Mouse (Mus musculus) layer of hippocampus, adult 9-11 months (tissue): ENCODE results near the gene Oasl2.
"Not testable (repeated sequence)": the region's sequence is repeated elsewhere in the genome, so short reads cannot be mapped to it uniquely, and the experiment has no call there.

Source experiments
- DNase-seq: peaks from one replicate; pipeline ENCODE4 v3.0.0; 2022

Gene Oasl2

GRCm38 (mm10) chr5:114896688-114897373 is at the start of gene Oasl2:
Oasl2 (plus strand) TSS chr5:114896936.
- no peak for DNase-seq

DNA sequence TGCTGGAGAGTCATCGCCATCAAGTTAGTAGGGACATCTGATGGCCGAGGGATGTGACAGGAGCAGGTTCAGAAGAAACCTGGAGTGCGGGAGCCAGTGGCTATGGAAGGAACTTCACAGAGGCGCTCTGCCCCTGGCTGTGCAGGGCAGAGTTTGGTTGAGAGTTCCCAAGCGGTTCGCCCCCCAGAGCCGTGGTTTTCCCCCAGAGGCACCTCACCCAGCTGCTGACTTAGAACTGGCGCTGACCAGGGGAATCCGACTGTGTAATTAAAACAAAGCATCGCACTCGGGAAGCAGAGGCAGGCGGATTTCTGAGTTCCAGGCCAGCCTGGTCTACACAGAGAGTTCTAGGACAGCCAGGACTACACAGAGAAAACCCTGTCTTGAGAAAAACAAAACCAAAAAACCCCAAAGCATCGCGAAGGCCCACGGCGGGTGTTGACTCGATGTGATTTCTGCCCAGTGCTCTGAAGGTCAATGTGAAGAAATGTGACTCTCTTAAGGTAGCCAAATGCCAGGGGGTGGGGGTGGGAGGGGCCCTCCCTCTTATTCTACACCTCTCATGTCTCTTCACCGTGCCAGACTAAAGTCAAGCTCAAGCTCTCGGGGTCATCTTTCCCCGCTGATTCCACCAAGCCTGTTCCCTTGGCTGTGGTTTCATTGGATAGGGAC is 45.0 kb upstream of the Oasl2 start:
- DNase-seq: no peak

GRCm38 (mm10) chr5:114853364-114853763 is 43.4 kb upstream of the Oasl2 start, which contains the start of gene 4930519G04Rik:
4930519G04Rik (plus strand) TSS chr5:114853664.
- DNase-seq: not testable (repeated sequence)

DNA sequence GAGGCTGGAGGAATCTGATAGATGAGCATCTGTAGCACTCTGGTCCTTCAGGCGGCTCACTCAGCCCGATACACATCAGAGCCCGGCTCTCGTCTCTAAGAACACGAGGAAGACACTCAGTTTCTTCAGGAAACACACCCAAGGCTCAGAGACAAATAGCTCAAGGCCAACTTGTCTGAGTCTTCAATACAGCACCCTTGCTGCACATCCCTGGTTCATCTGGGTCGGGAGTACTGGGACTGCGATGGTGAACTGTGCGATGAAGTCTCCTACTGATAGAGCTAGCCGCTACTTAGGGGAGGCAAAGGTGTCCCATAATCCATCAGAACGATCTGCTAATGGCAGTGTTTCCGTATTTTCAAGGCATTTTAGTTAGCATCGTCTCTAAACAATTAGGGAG is 38.2 kb upstream of the Oasl2 start, which contains the start of gene Gm9936:
TSS of gene Gm9936 (minus strand) at position 101 of the 400 bp plus-strand sequence.
- no peak for DNase-seq

- DNase-seq: peak; percentile 31
Measured at GRCm38 (mm10) chr5:114859253-114859652, 37.5 kb upstream of the Oasl2 start.

DNA sequence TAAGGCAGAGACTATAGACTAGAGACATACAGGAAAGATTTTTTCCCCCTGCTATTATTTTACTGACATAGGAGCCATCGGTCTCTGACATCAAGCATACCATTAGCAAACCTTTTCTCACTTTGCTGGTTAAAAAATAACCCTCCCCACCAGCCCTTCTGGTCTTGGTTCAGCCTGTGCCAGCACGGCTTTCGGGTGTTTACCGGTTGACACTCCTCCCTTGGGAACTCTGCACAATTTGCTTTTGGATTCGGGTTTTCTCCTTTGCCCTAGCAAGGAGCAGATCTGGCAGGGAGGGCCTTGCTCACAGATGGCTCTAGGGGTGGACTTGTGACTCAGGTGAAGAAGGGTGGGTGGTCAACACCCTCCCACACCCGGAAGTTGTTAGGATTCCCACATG is 35.0 kb upstream of the Oasl2 start:
- DNase-seq: no peak

- DNase-seq: no peak
Measured at GRCm38 (mm10) chr5:114864813-114865212, 31.9 kb upstream of the Oasl2 start.

DNA sequence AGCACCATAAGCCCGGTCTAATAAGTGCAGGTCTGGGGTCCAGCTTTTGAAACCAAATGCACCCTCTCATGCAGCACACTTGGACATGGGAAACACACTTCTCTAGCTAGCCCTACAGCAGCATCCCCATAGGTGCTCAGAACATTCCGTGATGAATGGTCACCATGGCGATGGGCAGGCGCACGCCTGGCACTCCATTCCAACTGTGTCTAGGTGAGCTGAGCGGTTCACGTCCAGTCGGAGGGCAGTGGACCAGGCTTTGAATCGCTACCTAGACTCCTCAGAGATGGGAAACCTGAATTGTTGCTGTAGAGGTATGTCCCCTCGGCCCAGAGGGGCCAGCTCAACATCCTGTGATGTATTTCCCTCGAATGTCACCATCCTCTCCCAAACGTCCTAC is 31.5 kb upstream of the Oasl2 start:
- no peak for DNase-seq

GRCm38 (mm10) chr5:114875858-114876257 is 20.9 kb upstream of the Oasl2 start:
- no peak for DNase-seq

- no peak for DNase-seq
Measured at GRCm38 (mm10) chr5:114876331-114876730, 20.4 kb upstream of the Oasl2 start.

DNA sequence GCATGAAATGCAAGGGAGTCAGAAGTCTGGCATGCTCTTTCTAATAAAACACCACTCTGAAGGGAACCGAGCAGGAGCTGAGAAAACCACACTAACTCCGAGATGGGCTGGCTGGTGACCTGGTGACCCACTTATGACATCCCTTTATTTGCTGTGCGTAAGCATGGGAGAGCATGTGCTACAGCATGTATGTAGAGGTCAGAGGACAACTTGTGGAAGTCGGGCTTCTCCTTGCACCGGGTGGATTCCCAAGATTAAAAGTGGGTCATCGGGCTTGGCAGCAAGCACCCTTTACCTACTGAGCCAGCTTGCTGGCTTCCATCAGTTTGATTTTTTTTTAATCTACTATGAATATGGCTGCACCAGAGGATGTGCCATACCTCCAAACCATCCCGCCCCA is 19.2 kb upstream of the Oasl2 start:
- no peak for DNase-seq

- no peak for DNase-seq
Measured at GRCm38 (mm10) chr5:114879399-114879798, 17.3 kb upstream of the Oasl2 start.

DNA sequence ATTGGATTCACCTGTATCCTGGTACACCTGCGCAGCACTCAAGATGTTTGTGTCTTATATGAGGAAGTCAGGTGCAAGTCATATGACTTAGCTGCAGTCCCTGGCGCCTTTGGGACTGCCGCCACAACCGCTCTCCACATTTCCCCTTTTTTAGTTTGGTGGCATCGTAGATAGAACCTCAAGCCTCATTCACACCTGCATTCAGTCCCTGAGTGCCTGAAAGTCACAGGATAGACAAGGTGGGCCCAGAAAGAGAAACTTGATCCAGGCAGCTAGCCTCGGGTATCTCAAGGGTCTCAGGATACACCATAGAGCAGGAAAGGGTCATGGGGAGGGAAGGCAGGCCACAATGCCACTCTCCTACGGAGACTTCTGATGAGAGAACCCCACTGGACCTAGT is 14.4 kb upstream of the Oasl2 start:
- DNase-seq: not testable (repeated sequence)

DNA sequence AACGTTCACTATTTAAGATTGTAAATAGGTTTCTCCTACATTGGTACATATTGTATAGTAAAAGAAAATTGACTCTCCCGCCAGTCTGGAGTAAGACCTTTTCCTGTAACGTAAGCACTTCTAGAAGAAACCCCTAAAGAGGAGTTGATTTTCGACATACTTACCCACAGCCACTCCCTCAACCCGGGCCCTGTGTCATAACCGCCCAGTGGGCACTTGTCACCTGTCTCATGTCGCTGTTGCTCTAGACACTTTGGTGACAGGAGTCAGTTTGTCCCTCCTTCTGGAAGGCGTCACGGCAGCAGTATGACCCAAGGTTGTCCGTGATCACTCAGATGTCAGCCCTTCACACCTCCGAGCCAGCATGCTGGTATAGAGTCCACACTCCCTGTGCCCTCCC is 13.7 kb upstream of the Oasl2 start:
- DNase-seq: no peak

DNA sequence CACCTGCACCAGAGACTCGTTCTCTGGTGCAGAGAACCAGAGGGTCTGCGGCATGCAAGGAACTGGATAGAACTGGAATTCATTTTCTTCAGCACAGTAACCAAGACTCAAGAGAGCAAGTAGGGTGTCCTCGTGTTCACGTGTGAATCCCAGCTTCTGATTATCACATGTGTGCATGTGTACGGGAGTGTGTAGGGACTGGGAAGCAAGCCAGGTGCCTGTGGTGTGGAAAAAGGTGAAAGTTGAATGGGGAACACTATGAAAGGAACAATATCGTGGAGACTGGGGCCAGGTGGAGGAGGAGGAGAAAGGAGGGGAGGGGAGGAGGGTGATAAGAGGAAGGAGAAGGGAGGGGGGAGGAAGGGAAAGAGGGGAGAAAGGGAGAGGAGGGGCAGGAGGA is 9.9 kb upstream of the Oasl2 start:
- no peak for DNase-seq

- DNase-seq: no peak
Measured at GRCm38 (mm10) chr5:114888995-114889394, 7.7 kb upstream of the Oasl2 start.

DNA sequence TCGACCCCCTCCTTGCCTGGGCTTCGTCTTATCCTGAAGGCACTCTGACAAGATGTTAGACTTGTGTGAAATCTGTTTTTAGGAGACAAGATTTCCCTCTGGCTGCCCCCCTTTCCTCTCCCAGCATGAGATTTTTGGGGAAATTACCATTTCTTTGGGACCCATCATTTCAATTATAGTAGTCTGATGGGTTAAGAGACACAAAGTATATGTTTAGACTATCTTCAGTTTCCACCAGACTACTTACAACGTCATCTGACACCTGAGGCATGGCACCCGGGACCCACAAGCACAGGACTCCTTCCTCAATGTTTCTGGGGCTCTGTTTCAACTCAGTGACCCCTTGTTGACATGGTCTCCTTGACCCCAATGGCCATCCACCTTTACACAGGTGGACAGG is 1.2 kb upstream of the Oasl2 start:
- no peak for DNase-seq

- no peak for DNase-seq
Measured at GRCm38 (mm10) chr5:114897374-114897793, 648 bp downstream of the Oasl2 start.

DNA sequence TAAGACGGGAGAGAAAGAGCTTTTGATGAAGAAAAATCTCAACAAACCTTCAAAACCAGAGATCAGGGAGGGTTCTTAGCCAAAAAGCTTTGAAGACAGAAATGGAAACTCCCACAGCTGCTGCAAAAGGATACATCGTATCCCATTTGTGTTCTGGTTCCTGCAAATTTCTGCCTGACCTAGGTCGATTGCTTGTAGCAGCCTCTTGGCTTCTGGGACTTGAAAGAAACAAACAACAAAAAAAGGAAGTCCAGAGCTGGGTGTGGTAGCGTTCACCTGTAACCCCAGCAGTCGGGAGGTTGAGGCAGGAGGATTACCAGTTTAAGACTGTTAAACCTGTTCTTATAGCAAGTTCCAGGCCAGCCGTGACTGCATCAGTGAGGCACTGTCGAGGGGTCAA is 2.1 kb downstream of the Oasl2 start:
- no peak for DNase-seq

- DNase-seq: no peak
Measured at GRCm38 (mm10) chr5:114902413-114902812, 5.7 kb downstream of the Oasl2 start.

DNA sequence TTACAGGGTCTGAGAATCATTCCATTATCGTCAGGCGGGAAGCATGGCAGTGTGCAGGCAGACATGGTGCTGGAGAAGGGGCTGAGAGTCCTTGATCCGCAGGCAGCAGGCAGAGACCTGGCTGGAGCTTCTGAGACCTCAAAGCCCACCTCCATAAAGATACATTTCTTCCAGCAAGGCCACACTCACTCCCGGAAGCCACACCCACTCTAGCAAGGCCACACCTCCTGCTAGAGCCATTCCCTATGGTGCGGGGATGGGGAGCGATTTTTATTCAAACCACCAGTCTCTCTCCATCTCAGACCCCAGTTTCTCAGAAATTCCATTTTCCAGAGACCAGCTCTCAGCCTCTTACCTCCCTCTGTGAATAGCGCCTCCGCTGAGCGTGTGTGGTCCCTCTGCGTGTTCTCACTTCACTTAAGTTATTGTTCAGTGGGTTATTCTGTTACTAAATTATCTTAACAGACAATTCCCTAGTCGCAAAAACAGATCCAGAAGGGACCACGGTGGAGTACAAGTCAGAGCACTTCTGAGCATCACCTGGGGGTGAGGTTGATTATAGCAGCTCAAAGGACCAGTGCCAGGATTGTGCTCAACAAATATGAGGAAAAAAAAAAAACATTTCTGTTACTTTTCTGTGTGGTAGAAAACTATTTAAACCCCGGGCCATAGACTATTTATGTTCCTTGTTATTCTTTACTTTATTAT is 12.0 kb downstream of the Oasl2 start:
- DNase-seq: no peak

DNA sequence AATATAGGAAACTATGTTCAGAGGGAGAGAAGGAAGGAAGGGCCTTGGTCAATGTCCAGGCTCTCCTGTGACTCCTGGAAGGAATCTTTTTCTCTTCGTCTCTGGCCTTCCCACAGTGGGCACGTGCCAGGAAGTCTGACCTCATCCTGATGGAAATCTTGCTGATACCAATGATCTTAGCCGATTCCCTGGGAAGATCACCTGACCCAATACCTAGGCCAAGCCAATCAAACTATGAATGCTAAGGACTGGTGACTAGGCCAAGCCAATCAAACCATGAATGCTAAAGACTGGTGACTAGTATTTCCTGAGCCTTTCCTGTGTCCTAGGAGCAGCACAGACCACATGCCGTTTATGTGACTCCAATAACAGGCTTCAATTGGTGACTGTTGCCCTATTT is 16.9 kb downstream of the Oasl2 start:
- no peak for DNase-seq

DNA sequence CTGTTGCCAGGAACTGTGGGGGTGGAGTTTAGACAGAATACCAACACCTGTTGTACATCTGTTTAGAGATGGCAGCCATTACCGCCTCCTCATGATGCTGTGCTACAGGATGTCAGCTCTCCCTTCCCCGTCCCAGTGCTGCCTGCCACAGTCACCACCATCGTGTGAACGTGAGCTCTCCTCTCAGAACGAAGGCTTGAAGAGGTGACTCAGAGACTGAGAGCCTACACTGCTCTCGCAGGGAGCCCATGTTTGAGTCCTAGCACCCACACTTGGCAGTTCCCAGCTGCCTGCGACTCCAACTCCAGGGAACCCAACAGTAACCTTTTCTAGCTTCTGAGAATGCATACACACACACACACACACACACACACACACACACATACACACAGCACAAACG is 18.1 kb downstream of the Oasl2 start:
- peak; percentile 27 for DNase-seq

DNA sequence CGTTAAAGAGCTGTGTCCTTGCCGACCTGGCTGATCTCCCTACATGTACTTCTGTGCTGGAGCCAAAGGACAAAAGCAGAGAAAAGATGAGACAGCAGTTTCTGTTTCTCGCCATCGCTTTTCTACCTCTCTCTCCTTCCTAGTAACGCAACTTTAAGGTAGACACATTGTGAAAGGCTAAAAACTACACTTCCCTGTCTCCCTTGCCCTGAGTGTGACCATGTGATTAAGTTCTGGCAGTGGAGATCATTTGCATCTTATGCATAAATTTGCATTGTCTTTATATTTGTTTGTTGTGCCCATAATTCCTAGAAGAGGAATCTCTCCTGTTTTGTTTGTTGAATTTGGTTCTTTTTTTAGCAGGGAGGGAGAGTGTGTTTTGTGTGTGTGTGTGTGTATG is 19.1 kb downstream of the Oasl2 start:
- no peak for DNase-seq
